Mouse (Mus musculus) cerebellum, postnatal 25 days (tissue): ENCODE results near the gene Mest.

Source experiments
- DNase-seq, 2 experiments: peaks; one replicate each; pipeline ENCODE4 v3.0.0; 2021; ENCODE audit warnings: mixed read lengths in 2 of 2

The Mest gene

DNA sequence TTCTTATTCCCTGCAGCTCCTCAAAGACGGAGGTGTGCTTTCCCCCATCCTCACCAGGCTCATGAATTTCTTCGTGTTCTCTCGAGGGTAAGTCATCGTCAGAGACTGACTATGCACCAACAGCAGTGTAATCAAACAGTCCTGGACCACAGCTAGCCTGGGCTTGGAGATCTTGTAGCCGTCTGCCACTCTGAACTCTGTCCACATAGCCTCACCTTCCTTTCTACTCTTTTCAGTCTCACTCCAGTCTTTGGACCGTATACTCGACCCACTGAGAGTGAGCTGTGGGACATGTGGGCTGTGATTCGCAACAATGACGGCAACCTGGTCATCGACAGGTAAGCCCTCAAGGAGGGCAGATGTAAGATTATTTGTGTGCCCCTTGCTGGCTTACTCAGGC lies 21.5 kb downstream of the Mest start:
- DNase-seq = no peak

DNA sequence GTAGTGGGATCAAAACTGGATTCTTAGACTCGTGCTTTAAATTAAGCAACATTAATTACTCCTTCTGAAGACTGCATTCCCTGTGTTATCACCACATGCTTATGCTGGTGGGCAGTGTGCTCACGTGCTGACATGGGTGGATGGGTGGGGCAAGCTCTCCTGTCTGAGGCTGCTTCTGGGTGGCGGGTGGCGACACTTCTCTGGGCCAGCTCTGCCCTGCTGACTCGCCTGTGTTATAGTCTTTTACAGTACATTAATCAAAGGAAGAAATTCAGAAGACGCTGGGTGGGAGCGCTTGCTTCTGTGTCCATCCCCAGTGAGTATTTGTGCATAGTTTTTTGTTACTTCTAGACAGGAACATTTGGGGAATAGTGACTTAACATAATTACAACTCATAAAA lies 22.2 kb downstream of the Mest start:
- DNase-seq = no peak

DNA sequence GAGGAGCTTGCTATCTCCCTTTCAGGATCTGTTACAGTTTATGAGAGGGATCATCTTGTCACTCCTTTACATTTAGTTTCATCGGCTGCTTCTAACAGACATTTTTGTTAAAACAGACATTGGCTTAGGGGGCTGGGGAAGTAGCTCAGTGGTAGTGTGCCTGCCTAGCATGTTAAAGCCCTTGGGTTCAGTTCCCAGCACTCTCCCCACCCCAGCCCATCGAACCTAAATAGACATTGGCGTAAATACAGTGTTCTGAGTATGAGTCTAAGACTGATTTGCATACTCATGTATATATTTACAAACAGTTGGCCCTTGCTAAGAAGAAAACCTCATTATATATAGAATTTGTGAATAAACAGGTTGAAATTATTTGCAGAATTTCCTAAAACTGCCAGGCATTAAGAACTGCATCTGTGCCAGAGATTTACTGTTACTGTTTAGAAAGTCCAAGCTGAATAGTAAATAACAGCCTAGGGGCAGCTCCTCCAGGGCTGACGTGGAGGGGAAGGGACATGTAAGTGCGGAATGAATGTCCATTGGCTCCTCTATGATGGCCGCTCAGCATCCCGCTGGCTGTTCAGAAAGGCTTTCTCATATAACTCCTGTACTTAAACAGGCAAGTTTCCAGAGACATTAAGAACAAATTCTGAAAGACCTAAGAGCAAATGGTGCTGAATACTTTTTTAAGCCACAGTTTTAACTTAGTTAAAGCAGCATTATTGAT lies 24.4 kb downstream of the Mest start:
- DNase-seq = no peak

DNA sequence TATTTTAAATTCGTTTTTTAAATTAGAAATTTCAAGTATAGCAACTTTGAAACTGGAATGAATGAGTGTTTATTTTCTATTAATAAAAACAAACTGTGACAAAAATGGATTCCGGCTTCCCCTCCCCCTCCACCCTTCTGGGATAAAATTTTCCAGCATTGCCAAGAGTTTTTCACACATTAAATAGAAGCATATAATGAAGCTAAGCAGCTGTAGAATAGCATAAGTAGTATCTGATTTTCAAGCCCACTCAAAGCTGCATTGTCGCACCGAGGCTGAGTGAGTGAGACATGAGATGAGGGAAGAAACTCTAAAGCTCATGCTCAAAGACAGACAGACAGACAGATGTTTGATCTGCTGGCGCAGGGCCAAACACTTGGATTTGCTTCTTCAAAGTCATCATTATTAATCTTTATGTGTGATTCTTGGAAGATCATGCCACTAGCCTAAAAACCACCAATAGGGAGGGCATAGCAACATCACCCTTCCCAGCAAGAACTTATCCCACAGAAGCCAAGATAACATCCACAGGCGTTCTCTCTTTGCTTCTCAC lies 25.1 kb downstream of the Mest start:
- DNase-seq = no peak

DNA sequence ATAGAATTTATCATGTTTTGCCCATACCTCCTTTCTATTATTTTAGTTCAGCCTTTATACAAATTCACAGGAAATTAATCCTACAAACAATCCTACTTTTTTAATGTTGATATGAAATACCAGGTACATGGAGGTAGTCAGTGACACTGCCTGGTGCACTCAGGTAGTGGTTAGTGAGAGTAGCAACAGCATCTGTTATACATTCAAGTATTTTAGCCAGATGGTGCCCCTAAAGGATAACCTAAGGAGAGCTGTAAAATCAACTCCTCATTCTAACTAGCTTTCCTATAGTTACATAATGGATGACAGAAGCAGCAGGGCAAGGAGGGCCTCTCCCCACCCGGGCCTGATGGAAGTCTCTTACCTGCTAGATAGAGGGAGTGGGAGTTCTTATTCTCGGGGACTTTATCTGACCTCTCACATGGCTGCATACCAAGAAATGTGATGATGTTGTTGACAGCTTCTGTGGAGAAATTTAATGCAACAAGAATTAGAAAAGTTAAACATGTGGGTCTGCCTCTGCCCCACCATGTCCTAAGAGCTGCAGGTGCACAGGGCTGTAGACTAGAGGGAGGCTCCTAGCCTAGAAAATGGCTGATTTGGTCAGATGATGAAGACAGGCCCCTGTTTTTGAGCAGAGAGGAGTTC lies 25.8 kb downstream of the Mest start:
- no peak for DNase-seq

DNA sequence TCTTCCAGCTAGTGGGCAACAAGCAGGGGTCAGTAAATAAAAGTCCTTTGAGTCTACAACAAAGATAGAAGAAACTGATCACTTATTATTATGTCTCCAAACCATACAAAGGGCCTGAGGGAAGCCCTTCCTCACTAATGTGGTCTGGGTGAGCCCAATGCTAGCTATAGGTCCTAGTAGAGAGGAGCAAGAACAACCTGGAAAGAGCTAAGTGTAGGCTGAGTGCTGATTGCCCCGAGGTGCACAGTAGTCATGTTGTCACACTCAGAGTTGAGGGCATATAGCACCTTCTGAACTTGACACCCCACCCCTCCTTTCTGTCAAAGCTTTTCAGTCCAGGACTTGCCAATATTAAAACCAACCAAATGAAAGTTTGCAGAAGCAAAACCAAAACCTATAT lies 26.5 kb downstream of the Mest start:
- DNase-seq = no peak

DNA sequence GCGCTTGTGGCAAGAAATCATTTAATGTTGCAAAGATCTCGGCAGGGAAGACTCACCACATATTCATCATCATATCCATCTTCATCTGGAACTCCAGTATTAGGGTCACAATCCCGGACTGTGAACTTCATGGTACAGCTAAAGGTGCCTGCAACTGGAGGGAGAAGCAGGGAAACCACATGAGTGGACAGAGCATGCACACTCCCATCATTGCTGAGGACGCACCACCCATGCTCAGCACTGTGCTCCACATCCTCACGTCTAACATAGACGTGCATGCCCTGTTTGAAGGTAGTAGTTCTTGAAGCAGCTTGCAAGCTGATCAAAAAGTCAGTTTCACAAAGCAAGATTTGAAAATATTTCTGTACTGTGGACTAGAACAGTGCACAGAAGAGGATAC lies 27.1 kb downstream of the Mest start:
- DNase-seq = no peak

DNA sequence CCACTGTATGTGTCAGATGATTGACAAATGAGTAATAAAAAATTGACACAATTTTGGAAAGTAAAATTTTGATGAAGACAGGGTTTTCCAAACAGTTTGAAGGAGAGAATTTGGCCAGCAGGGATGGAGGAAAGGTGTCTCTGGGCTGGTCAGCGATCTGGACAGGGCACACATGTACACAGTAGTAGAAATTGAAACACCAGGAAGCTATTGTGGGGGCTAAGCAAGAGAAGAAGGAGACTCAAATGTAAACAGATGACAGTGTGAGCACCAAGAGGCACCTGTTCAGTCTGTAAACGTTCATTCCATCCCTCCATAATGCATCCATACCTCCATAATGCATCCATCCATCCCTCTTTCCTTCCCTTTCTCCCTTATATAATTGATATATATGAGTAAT lies 27.9 kb downstream of the Mest start:
- no peak for DNase-seq
